Mouse (Mus musculus): ENCODE results near the gene Cog4. TPM values are rescaled to one million over a fixed set of nuclear protein-coding genes. Genes with fewer than 3 reads are reported as not detected.

The Cog4 gene
- polyA plus RNA-seq, 1 experiment from 2014 or later: 66.7 TPM

- WGBS: 90% methylated on average over 15 of the region's 15 CpGs
- Histone ChIP-seq H3K4me1 (replicated peaks; ENCODE audit: control insufficient read depth, insufficient read depth, low read length) (no peaks in the 10 kb centered on the region), H3K36me3 (replicated peaks; ENCODE audit: control insufficient read depth, insufficient read depth) (no peaks in the 10 kb centered on the region), H3K4me3 (replicated peaks; ENCODE audit: low read length) (no peak overlapping the region), H3K27me3 (ENCODE audit: control insufficient read depth, insufficient read depth, low read length) (no peaks in the 10 kb centered on the region), H3K9ac (no peak overlapping the region), H3K9me3 (ENCODE audit: control insufficient read depth, low read length) (no peaks in the 10 kb centered on the region), H3K27ac (no peak overlapping the region), H3K4me2 (replicated peaks) (no peak overlapping the region)
- no peak for DNase-seq (ENCODE audit: low spot score)
- ATAC-seq (ENCODE audit: low FRiP score): no peak
Observed at GRCm38 (mm10) chr8:110911576-110912570, 65.5 kb downstream of the Cog4 start.

- DNase-seq (ENCODE audit: low spot score): no peak
- Histone ChIP-seq H3K9me3 (ENCODE audit: control insufficient read depth, low read length) (no peaks in the 10 kb centered on the region), H3K36me3 (replicated peaks; ENCODE audit: control insufficient read depth, insufficient read depth) (no peaks in the 10 kb centered on the region), H3K4me2 (replicated peaks) (no peak overlapping the region), H3K4me3 (replicated peaks; ENCODE audit: low read length) (no peak overlapping the region), H3K9ac (no peak overlapping the region), H3K4me1 (replicated peaks; ENCODE audit: control insufficient read depth, insufficient read depth, low read length) (peaks cover 21% of the 10 kb centered on the region), H3K27ac (no peak overlapping the region), H3K27me3 (ENCODE audit: control insufficient read depth, insufficient read depth, low read length) (no peaks in the 10 kb centered on the region)
- WGBS: 47% methylated on average over 2 of the region's 2 CpGs
- ATAC-seq (ENCODE audit: low FRiP score): no peak
Observed at GRCm38 (mm10) chr8:110917415-110917814, 71.0 kb downstream of the Cog4 start.

- WGBS: 80% methylated on average over 11 of the region's 11 CpGs
- H3K4me2 ChIP-seq (replicated peaks): no peak overlapping the region
- ATAC-seq (ENCODE audit: low FRiP score) (no peak), DNase-seq (ENCODE audit: low spot score) (no peak)
- no peaks in the 10 kb centered on the region for H3K27me3 ChIP-seq (ENCODE audit: control insufficient read depth, insufficient read depth, low read length)
- no peaks in the 10 kb centered on the region for H3K9me3 ChIP-seq (ENCODE audit: control insufficient read depth, low read length)
- peaks cover 21% of the 10 kb centered on the region for H3K4me1 ChIP-seq (replicated peaks; ENCODE audit: control insufficient read depth, insufficient read depth, low read length)
- no peak overlapping the region for H3K9ac ChIP-seq
- no peak overlapping the region for H3K4me3 ChIP-seq (replicated peaks; ENCODE audit: low read length)
- no peaks in the 10 kb centered on the region for H3K36me3 ChIP-seq (replicated peaks; ENCODE audit: control insufficient read depth, insufficient read depth)
- no peak overlapping the region for H3K27ac ChIP-seq
Observed at GRCm38 (mm10) chr8:110918027-110918426, 71.6 kb downstream of the Cog4 start.

- H3K27me3 ChIP-seq (ENCODE audit: control insufficient read depth, insufficient read depth, low read length): no peaks in the 10 kb centered on the region
- H3K36me3 ChIP-seq (replicated peaks; ENCODE audit: control insufficient read depth, insufficient read depth): no peaks in the 10 kb centered on the region
- H3K27ac ChIP-seq: no peak overlapping the region
- peaks cover 21% of the 10 kb centered on the region for H3K4me1 ChIP-seq (replicated peaks; ENCODE audit: control insufficient read depth, insufficient read depth, low read length)
- WGBS: 56% methylated on average over 8 of the region's 8 CpGs
- no peak overlapping the region for H3K9ac ChIP-seq
- H3K4me2 ChIP-seq (replicated peaks): no peak overlapping the region
- ATAC-seq (ENCODE audit: low FRiP score) (no peak), DNase-seq (ENCODE audit: low spot score) (no peak)
- H3K9me3 ChIP-seq (ENCODE audit: control insufficient read depth, low read length): no peaks in the 10 kb centered on the region
- no peak overlapping the region for H3K4me3 ChIP-seq (replicated peaks; ENCODE audit: low read length)
Observed at GRCm38 (mm10) chr8:110918460-110918859, 72.1 kb downstream of the Cog4 start.

GRCm38 (mm10) chr8:110919341-110920031 is 73.1 kb downstream of the Cog4 start, which contains the start of gene St3gal2:
Gene St3gal2 (plus strand): TSS chr8:110919922.
- peak; percentile 99 for ATAC-seq (ENCODE audit: low FRiP score)
- Histone ChIP-seq H3K4me3 (replicated peaks; ENCODE audit: low read length) (peak within 1 kb of the TSS; percentile 70), H3K27me3 (ENCODE audit: control insufficient read depth, insufficient read depth, low read length) (no peaks in the 10 kb centered on the region), H3K4me1 (replicated peaks; ENCODE audit: control insufficient read depth, insufficient read depth, low read length) (peaks cover 21% of the 10 kb centered on the region), H3K36me3 (replicated peaks; ENCODE audit: control insufficient read depth, insufficient read depth) (no peaks in the 10 kb centered on the region), H3K27ac (peak within 1 kb of the TSS; percentile 77), H3K9me3 (ENCODE audit: control insufficient read depth, low read length) (no peaks in the 10 kb centered on the region), H3K4me2 (replicated peaks) (peak within 1 kb of the TSS; percentile 81), H3K9ac (peak within 1 kb of the TSS; percentile 83)
- DNase-seq (ENCODE audit: low spot score): peak; percentile 89
- 2% methylated on average over 15 of the region's 36 CpGs for WGBS

- DNase-seq (ENCODE audit: low spot score) (peak; percentile 36), ATAC-seq (ENCODE audit: low FRiP score) (peak; percentile 72)
- Histone ChIP-seq H3K9me3 (ENCODE audit: control insufficient read depth, low read length) (no peaks in the 10 kb centered on the region), H3K4me2 (replicated peaks) (peak overlapping the region; percentile 81), H3K9ac (peak overlapping the region; percentile 83), H3K27me3 (ENCODE audit: control insufficient read depth, insufficient read depth, low read length) (no peaks in the 10 kb centered on the region), H3K36me3 (replicated peaks; ENCODE audit: control insufficient read depth, insufficient read depth) (no peaks in the 10 kb centered on the region), H3K4me3 (replicated peaks; ENCODE audit: low read length) (peak overlapping the region; percentile 70), H3K27ac (peak overlapping the region; percentile 77), H3K4me1 (replicated peaks; ENCODE audit: control insufficient read depth, insufficient read depth, low read length) (peaks cover 21% of the 10 kb centered on the region)
- WGBS: 1% methylated on average over 19 of the region's 37 CpGs
Observed at GRCm38 (mm10) chr8:110920032-110920772, 73.8 kb downstream of the Cog4 start.

- peak overlapping the region; percentile 81 for H3K4me2 ChIP-seq (replicated peaks)
- no peak for DNase-seq (ENCODE audit: low spot score)
- no peaks in the 10 kb centered on the region for H3K27me3 ChIP-seq (ENCODE audit: control insufficient read depth, insufficient read depth, low read length)
- 33% methylated on average over 3 of the region's 3 CpGs for WGBS
- peak overlapping the region; percentile 83 for H3K9ac ChIP-seq
- no peaks in the 10 kb centered on the region for H3K9me3 ChIP-seq (ENCODE audit: control insufficient read depth, low read length)
- peak overlapping the region; percentile 70 for H3K4me3 ChIP-seq (replicated peaks; ENCODE audit: low read length)
- H3K27ac ChIP-seq: no peak overlapping the region
- H3K4me1 ChIP-seq (replicated peaks; ENCODE audit: control insufficient read depth, insufficient read depth, low read length): peaks cover 21% of the 10 kb centered on the region
- no peaks in the 10 kb centered on the region for H3K36me3 ChIP-seq (replicated peaks; ENCODE audit: control insufficient read depth, insufficient read depth)
- ATAC-seq (ENCODE audit: low FRiP score): no peak
Observed at GRCm38 (mm10) chr8:110920773-110921277, 74.4 kb downstream of the Cog4 start.

GRCm38 (mm10) chr8:110921492-110922230 is 75.3 kb downstream of the Cog4 start:
- no peaks in the 10 kb centered on the region for H3K27me3 ChIP-seq (ENCODE audit: control insufficient read depth, insufficient read depth, low read length)
- H3K36me3 ChIP-seq (replicated peaks; ENCODE audit: control insufficient read depth, insufficient read depth): no peaks in the 10 kb centered on the region
- H3K9me3 ChIP-seq (ENCODE audit: control insufficient read depth, low read length): no peaks in the 10 kb centered on the region
- H3K4me1 ChIP-seq (replicated peaks; ENCODE audit: control insufficient read depth, insufficient read depth, low read length): peaks cover 21% of the 10 kb centered on the region
- H3K27ac ChIP-seq: no peak overlapping the region
- H3K4me3 ChIP-seq (replicated peaks; ENCODE audit: low read length): peak overlapping the region; percentile 70
- 40% methylated on average over 7 of the region's 7 CpGs for WGBS
- ATAC-seq (ENCODE audit: low FRiP score) (no peak), DNase-seq (ENCODE audit: low spot score) (no peak)
- peak overlapping the region; percentile 81 for H3K4me2 ChIP-seq (replicated peaks)
- 0 out of 2 replicates have a peak overlapping the region, but pooled peaks have one; percentile 83 for H3K9ac ChIP-seq
